Mouse (Mus musculus) retina, postnatal 7 days (tissue): ENCODE data around the gene Zfp429.
"Not testable (repeated sequence)": the region's sequence is repeated elsewhere in the genome, so short reads cannot be mapped to it uniquely, and the experiment has no call there.

ENCODE experiments used
- DNase-seq: peaks from one replicate; pipeline ENCODE4 v3.0.0-alpha.2; 2012; ENCODE audit warnings: low read depth, low spot score

Gene Zfp429

DNA sequence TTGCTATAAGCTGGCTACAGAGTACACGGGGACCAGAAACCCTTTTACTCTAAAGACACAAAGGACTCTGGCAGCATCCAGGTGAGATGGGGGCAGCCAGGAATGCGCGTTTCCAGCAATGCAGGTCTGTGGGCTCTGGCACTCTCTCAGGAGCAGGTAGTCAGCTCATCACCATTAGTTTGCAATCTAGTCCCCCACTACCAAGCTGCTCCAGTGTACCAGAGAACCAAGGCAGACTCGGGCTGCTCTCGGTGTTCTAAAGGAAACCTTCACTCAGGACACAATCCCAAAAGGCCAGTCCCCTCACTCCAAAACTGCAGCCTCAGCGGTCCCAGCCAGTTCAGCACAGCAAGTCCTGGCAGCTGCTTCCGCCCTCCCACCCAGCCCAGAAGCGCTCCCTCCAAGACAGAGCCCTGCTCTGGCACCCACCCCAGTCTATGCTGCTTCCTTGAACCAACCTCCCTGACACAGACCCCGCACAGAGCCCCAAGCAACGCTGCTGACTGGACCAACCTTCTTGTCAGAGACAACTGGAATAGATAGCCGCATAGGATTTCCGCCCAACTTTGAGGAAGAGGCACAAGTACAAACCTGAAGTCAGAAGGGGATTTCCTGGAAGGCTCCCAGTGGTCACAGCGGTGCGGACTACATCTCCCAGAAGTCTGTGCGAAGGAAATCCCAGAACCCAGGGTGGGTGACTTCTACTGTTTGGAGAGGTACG, at the start of gene Zfp429:
Zfp429 (minus strand) TSS at position 637 of the 721 bp plus-strand sequence.
- DNase-seq, result not testable (repeated sequence)

DNA sequence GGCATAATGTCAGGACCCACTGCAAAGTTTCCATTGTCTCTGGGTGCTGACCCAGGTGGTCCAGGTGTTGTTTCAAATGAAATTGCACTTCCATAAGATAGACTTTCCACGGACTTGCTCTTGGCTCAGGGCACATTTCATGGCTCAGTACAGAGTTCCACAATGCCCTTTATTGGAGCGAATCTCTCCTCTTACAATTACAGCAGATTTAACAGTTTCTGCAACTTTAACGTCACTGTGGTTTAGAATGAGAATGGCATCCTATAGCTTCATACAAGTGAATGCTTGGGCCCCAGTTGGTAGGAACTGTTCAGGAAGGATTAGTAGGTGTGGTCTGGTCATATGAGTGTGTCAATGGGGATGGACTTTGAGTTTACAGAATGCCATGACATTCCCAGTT, 37.5 kb upstream of the Zfp429 start:
- DNase-seq, result not testable (repeated sequence)

DNA sequence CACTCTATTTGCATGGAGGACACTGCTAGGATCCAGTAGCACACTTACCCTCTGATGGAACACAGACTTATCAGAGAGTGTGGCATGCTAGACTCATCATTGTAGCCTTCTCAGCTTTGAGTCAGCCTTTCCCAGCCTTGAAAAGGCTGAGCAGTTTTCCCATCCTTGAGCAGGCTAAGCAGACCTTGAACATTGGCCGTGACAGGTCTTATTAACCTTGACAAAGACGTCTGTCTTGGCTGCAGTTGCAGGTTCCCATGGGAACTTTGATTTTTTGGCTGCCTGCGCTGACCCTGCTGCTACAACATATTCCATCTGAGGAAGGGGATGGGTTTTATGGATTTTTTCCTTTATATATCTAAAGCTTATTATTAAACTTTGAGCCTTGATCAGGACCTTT, 28.5 kb upstream of the Zfp429 start:
- DNase-seq, result no peak

DNA sequence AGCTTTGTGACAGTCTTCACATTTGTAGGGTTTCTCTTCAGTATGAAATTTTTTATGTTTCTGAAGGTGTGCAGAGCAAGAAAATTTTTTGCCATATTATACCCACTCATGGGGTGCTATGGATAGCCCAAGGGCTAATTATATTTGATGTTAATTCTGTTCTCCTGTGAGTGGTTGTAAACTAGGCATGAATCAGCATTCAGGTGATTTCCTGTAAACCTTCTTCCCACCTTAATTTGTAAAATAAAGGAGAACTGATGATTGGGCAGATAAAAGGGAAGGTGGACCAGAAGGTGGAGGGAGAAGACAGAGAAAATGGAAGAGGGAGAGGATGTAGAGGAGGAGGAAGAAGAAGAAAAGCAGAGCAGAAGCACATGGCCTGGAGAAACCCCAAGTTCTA, 26.1 kb upstream of the Zfp429 start:
- DNase-seq, result not testable (repeated sequence)

DNA sequence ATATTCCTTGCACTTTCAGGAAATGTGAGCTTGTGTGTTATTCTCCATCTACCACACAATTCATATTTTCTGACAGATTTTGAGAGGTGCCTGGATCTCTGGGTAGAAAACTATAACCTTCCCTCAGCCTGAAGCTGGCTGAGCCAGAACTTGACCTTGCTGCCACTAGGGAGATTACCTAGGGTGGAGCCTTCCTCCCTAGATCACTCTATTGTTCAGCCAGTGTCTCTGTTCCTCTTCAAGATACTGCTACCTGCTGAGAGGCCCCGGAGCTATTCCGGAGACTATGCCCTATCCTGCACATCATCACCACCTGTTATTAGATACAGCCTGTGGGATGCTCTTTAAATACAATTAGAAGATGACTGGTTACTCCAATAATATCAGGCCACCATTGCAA, 22.9 kb upstream of the Zfp429 start:
- DNase-seq, result not testable (repeated sequence)

DNA sequence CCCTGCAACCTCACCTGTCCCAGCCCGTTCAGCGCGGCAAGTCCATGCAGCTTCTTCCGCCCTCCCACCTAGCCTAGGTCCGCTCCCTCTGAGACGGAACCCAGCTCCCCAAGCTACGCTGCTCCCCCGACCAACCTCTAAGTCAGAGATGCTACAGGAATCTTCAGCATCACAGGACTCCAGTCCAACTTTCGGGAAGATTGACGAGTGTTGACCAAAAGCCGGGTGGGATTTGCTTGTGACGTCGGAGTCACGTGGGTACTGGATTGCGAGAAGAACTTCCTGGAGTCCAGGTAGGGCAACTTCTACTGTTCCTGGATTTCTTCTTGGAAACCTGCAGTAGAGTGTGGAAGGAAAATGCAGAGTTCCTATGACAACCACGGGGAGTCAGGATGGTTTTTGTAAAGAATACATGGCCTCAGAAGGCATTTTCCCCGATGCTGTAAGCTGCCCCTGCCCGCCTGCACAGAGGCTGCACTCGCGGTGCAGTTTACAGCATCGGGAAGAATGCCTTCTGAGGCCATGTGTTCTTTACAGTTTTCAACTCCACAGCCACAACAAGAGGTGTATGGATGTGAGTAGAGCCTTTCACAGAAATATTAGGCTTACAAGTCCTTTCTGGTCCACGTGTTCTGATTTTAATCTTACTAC, 21.7 kb upstream of the Zfp429 start, which contains the start of gene Zfp459:
Zfp459 (minus strand) TSS at position 212 of the 651 bp plus-strand sequence.
- no peak for DNase-seq

DNA sequence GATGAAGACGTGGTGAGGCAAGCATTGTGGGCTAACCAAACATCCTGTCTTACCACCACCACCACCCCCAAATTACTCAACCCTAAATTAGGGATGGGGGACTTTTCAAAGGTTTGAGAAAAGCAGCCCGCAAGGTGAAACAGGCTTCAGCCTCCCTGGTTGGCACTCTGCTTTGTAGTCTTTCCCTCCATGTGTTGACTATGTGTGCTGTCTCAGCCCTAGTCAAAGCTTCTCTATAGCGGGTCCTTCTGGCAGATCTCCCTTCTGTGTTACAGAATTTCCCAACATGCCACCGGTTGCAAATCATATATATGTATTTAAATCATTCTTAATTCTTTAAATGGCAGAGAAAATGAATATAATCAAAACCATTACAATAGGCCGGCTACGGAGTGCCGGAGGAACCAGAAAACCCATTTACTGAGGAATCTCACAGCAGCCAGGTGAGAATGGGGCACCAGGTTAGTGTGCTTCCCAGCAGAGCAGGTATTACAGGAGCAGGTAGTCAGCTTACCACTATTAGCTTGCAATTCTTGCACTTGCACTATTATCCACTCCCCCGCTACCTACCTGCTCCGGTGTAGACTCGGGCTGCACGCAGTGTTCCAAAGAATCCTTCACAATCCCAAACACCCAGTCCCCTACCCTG, 21.1 kb upstream of the Zfp429 start:
- no peak for DNase-seq

DNA sequence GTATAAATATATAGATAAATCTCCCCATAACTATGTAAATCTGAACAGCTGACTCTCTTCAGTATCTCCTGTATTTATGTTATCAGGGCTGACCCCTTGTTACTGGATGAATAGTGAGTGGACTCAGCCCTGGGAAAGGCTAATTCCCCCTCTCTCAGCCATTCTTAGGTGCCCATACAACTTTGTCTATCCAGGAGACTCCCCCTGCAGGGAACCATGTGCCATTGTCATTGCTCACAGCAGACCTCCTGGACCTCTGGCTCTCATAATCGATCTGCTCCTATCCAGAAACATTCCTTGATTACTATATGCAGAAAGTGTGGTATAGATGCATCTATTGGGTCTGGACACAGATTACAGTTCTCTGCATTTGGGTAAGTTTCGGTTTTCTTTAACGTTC, 17.2 kb upstream of the Zfp429 start:
- DNase-seq, result no peak

DNA sequence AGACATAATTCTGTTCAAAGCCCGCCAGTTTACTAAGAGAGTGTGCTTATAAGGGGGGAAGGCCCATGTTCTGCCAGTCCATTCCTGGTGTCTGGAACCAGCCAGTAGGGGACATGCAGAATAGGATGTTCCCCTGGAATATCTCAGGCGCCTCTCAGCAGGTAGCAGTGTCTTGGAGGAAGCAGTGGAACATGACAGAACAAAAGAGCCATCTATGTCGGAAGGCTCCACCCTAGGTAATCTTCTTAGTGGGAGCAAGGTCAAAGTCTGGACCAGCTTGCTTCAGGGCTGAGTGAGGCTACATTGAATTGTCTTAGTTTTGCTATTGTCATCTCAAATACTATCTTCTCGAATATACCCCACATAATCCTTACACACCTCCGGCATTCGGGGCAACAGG, 16.1 kb upstream of the Zfp429 start:
- DNase-seq, result no peak

DNA sequence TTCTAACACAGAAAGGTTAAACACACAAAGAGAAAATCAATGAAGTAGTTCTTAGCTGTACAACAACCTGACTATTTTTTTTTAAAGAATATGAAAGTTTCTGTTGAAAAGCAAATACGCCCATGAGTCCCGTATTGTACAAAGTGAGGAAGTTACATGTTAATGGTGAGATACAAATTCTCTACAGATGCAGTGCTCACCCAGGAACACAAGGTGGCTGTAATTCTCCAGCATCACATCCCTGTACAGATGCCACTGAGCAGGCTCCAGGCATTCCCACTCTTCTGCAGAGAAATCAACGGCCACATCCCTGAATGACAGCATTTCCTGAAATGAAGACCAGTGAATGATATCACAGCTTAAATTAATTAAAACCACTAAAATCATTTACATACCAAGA, 14.0 kb upstream of the Zfp429 start:
- not testable (repeated sequence) for DNase-seq

DNA sequence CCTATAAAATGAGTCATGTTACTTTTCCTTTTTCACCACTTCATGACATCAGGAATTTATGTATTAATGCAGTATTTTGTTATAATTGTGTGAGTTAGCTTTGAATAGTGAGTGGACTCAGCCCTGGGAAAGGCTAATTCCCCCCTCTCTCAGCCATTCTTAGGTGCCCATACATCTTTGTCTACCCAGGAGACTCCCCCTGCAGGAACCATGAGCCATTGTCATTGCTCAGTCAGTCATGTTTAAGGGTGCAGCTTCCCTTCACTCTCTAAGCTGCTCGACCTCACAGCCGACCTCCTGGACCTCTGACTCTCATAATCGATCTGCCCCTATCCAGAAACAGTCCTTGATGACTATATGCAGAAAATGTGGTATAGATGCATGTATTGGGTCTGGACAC, 23.4 kb downstream of the Zfp429 start:
- not testable (repeated sequence) for DNase-seq

DNA sequence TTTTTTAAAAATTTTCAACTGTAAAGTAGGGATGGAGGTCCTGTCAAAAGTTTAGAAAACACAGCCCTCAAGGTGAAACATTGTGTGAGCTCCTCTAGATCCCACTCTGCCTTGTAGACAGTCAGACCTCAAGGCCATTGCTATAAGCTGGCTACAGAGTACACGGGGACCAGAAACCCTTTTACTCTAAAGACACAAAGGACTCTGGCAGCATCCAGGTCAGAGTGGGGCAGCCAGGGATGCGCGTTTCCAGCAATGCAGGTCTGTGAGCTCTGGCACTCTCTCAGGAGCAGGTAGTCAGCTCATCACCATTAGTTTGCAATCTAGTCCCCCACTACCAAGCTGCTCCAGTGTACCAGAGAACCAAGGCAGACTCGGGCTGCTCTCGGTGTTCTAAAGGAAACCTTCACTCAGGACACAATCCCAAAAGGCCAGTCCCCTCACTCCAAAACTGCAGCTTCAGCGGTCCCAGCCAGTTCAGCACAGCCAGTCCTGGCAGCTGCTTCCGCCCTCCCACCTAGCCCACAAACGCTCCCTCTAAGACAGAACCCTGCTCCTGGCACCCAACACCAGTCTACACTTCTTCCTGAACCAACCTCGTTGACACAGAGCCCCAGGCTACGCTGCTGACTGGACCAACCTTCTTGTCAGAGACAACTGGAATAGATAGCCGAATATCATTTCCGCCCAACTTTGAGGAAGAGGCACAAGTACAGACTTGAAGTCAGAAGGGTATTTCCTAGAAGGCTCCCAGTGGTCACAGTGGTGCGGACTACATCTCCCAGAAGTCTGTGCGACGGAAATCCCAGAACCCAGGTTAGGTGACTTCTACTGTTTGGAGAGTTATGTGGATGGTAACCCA, 24.3 kb downstream of the Zfp429 start, which contains the start of the genes Gm28041 and Zfp456:
Gm28041 (minus strand) TSS at position 684 of the 862 bp plus-strand sequence.
Zfp456 (minus strand) TSS at position 761 of the 862 bp plus-strand sequence.
- not testable (repeated sequence) for DNase-seq

DNA sequence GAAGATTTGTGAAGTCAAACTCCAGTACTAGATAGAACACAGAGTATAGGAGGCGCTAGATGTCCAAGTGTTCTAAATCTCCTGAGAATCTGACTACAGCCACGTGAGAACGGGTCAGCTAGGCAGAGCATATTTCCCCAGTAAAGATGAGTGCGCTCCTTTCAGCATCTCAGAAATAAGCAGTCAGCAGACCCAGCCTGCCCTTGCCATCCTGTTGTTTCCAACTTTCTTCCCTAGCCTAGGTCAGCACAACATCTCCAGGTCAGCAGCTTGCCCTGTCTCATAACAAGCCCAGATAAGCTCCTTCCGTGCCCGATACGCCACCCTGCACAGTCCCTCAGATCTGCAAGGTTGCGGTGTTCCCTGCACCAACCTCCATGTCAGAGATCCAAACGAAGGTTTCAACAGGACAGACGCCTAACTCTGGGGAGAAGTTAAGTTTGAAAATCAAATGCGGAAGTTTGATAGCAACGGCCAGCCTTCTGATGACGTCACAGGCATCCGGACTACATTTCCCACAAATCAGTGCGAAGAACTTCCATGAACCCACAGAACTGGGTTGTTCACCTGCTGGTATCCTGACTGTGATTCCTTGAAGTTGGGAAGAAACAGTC, 39.4 kb downstream of the Zfp429 start, which contains the start of the genes Gm28044 and Zfp953:
Gm28044 (minus strand) TSS at position 406 of the 614 bp plus-strand sequence.
Zfp953 (minus strand) TSS at position 475 of the 614 bp plus-strand sequence.
- DNase-seq, result peak; percentile 84

DNA sequence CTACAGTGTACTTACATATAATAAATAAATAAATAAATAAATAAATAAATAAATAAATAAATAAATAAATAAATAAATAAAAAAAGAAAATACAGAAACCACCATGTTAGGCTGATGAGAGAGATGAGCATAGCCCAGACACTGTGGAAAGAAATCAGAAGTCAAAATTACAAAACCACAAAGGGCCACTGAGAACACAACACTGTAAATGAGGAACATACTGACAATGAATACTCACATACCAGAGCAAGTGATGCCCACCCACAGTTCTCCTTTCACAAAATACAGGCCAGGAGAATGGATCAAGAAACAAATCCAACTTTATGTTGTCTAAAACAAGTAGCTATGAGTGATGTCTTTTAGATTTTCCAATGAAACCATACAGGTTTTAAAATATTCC, 47.8 kb downstream of the Zfp429 start:
- no peak for DNase-seq

DNA sequence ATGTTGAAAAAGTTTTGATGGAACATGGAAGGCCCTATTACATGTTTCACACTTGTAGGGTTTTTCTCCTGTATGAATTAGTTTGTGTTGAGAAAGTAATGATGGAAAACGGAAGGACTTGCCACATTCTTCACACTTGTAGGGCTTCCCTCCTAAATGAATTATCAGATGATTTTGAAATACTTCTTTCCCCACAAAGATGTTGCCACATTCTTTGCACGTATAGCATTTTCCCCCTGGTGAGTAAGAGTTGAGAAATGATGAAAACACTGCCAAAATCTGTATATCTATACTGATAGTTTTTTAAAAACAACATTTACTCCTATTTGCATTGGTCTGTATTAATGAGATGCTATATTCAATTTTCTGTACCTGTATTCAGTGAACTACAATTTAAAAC, 56.2 kb downstream of the Zfp429 start:
- no peak for DNase-seq
